Mouse (Mus musculus): ENCODE results near the gene Atp6v1g2.

The Atp6v1g2 gene

DNA sequence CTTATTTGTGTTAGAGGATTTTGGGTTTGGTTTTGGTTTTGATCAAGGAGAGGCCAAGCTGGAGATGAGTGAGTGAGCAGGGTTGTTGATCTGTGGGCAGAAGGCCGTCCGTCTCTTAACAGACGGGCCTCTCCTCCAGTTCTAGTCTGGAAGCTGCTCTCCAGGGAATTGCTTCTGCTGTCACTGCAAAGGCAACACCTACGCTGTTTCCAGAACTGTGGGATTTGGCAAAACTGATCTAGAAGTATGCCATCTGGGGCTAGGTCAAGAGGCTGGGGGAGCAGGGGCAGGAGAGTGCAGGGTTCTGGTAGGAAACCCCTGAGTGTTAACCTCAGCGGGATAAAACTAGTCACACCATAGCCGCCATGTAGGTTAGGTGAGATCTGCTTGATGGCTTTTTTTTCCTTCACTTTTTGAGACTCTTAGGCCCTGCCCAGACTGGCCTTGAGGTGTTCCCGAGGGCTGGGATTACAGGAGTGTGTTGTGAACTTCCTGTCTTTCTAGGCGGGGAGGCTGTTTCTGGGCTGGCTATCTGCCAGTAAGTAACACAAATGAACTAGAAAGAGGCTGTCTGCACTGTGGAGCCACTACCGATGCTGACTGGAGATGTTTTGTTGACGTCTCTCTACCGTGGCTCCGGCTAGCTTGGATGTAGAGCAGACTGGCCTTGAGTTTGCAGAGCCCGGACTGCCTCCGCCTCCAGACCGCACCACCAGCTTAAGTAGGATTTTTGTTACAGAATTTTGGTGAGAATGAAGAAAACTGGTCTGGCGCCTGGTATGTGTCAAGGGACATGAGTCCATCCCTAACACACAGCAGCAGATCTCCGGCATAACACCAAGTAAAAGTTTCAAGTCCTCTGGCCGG, at the start of gene Atp6v1g2:
TSS of gene Atp6v1g2 (plus strand) at position 547 of the 867 bp plus-strand sequence.
- H3K27me3 ChIP-seq (ENCODE audit: insufficient read depth, low read length): peaks cover 11% of the 10 kb centered on the region
- TF ChIP-seq NANOG (IDR thresholded peaks at IDR 0.05; ENCODE audit: borderline replicate concordance, low read length) (no peak), POU5F1 (IDR thresholded peaks at IDR 0.05; ENCODE audit: borderline replicate concordance, low read length) (no peak), CTCF (conservative IDR thresholded peaks at IDR 0.05; ENCODE audit: low read length) (no peak)
- no peaks in the 10 kb centered on the region for H3K9me3 ChIP-seq (ENCODE audit: low read length)
- peaks cover 50% of the 10 kb centered on the region for H3K36me3 ChIP-seq (ENCODE audit: insufficient read depth, low read length)
- peak within 1 kb of the TSS; percentile 85 for H3K4me3 ChIP-seq (replicated peaks; ENCODE audit: low read length)
- peaks cover 38% of the 10 kb centered on the region for H3K4me1 ChIP-seq (replicated peaks; ENCODE audit: low read depth, low read length)

DNA sequence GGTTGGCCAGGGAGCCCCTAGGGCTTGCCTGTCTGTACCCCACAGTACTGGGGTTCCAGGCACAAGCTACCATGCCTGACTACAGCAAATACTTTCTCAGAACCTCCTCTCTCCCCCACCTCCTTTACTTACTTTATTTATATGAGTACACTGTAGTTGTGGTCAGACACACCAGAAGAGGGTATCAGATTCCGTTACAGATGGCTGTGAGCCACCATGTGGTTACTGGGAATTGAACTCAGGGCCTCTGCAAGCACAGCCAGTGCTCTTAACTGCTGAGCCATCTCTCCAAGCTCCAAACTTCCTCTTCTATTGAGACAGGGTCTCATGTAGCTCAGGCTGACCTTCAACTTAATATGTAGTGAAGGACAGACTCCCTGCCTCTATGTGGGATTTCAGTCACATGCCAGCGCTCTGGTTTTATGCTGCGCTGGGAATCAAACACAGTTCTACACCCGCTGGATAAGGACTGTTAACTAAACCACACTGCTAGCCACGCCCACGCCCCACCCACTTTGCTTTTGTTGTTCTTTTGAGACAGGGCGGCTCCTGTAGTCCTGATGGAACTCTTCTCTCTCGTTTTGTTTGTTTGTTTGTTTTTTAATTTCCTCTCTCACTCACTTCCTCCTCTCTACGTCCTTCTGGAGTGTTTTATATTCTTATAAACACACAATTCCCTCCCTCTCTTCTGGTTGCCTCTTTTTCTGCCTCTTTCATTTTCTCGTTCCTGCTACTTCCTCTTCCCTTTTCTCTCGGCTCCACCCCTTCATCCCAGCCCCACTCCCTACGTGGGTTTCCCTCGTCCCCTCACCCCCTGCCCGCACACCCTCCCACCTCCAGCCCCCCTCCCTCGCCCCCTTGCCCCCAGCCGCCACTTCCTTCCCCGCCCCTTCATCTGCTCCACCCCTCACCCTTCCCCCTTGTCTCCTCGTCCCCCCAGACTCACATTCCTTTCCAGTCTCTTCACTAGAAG, 47.5 kb upstream of the Atp6v1g2 start:
- H3K27me3 ChIP-seq (ENCODE audit: insufficient read depth, low read length): peaks cover 5% of the 10 kb centered on the region; the same call in 1 of the 2 replicates
- peaks cover 71% of the 10 kb centered on the region for H3K4me1 ChIP-seq (replicated peaks; ENCODE audit: low read depth, low read length)
- H3K36me3 ChIP-seq (ENCODE audit: insufficient read depth, low read length): no peaks in the 10 kb centered on the region
- peak overlapping the region; percentile 68 for H3K4me3 ChIP-seq (replicated peaks; ENCODE audit: low read length)
- TF ChIP-seq NANOG (IDR thresholded peaks at IDR 0.05; ENCODE audit: borderline replicate concordance, low read length) (no peak), CTCF (conservative IDR thresholded peaks at IDR 0.05; ENCODE audit: low read length) (no peak), POU5F1 (IDR thresholded peaks at IDR 0.05; ENCODE audit: borderline replicate concordance, low read length) (no peak)
- no peaks in the 10 kb centered on the region for H3K9me3 ChIP-seq (ENCODE audit: low read length)

DNA sequence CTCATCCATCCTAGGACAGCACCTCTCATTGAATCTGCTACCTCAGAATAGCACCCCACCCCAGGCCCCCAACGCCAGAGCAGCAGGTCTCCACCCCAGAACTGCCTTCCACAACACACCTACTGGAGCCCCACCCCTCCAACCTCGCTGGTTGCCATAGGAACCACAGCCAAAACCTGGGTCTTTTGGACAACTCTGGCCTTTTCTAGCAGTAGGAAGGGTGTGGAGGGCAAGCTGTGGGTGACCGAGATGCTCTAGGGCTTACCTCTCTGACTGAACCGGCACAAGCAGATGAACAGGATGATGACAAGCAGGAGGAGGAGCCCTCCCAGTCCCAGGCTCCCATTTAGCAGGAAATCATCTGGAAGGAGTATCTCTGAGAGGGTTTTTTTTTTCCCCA, 46.8 kb upstream of the Atp6v1g2 start:
- no peaks in the 10 kb centered on the region for H3K9me3 ChIP-seq (ENCODE audit: low read length)
- no peak for TF ChIP-seq POU5F1 (IDR thresholded peaks at IDR 0.05; ENCODE audit: borderline replicate concordance, low read length)

DNA sequence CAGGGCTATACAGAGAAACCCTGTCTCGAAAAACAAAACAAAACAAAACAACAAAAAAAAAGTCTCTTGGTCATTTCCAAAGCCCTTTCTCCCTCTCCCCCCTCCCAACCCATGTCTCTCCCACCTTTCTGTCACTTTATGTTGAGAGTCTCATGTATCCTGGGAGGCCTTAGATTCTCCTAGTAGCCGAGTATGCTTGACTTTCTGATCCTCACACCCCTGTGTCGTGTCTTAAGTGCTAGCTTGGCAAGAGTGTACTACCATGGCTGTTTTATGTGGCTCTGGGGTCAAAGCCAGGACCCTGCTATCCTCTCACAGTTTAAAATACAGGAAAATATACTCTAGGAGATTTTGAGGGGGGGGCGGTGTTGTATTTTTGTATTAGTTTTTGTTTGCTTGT, 46.1 kb upstream of the Atp6v1g2 start:
- Histone ChIP-seq H3K36me3 (ENCODE audit: insufficient read depth, low read length) (no peaks in the 10 kb centered on the region), H3K4me1 (replicated peaks; ENCODE audit: low read depth, low read length) (peaks cover 71% of the 10 kb centered on the region), H3K27me3 (ENCODE audit: insufficient read depth, low read length) (peaks cover 5% of the 10 kb centered on the region; the same call in 1 of the 2 replicates), H3K4me3 (replicated peaks; ENCODE audit: low read length) (peak overlapping the region; percentile 46; the same call in 1 of the 2 replicates), H3K9me3 (ENCODE audit: low read length) (no peaks in the 10 kb centered on the region)
- TF ChIP-seq NANOG (IDR thresholded peaks at IDR 0.05; ENCODE audit: borderline replicate concordance, low read length): no peak
- no peak for TF ChIP-seq CTCF (conservative IDR thresholded peaks at IDR 0.05; ENCODE audit: low read length)
- no peak for TF ChIP-seq POU5F1 (IDR thresholded peaks at IDR 0.05; ENCODE audit: borderline replicate concordance, low read length)

More for the DNA sequence above, 46.8 kb upstream of the Atp6v1g2 start:
- H3K4me3 ChIP-seq (replicated peaks; ENCODE audit: low read length): peak overlapping the region; percentile 62
- peaks cover 71% of the 10 kb centered on the region for H3K4me1 ChIP-seq (replicated peaks; ENCODE audit: low read depth, low read length)
- no peaks in the 10 kb centered on the region for H3K36me3 ChIP-seq (ENCODE audit: insufficient read depth, low read length)
- H3K27me3 ChIP-seq (ENCODE audit: insufficient read depth, low read length): peaks cover 5% of the 10 kb centered on the region; the same call in 1 of the 2 replicates

DNA sequence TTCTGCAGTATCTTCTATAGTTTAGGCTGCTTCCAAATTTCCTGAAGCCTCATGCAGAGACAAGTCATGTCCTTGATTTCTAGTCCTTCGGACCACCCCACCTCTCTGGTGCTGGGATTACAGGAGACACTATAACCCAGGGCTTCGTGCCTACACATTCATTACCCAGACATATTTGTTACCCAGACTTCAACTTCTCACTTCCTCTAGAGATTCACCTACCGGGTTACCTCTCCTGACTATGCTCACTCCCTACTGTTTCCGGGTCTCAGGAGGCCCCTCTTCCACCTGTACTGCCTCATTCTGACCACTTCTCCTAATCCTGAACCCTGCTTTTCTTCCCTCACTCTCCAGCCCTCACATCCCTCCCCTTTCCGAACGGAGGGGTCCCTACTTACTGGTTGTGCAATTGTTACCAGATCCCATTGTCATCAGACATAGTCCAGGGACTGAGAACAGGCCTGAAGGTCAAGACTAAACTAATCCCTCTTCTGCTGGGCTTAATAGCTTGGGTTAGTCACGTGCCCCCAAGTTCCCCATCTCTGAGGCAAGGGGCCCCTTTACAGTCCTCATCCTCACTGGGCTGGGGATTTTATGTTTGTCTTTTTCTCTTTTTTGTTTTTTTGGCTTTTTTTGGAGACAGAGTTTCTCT, 45.4 kb upstream of the Atp6v1g2 start, which contains the start of gene Lst1:
TSS of gene Lst1 (minus strand) at position 481 of the 652 bp plus-strand sequence.
- H3K4me3 ChIP-seq (replicated peaks; ENCODE audit: low read length): peak within 1 kb of the TSS; percentile 46
- H3K36me3 ChIP-seq (ENCODE audit: insufficient read depth, low read length): no peaks in the 10 kb centered on the region
- H3K9me3 ChIP-seq (ENCODE audit: low read length): no peaks in the 10 kb centered on the region
- peaks cover 68% of the 10 kb centered on the region for H3K4me1 ChIP-seq (replicated peaks; ENCODE audit: low read depth, low read length)
- H3K27me3 ChIP-seq (ENCODE audit: insufficient read depth, low read length): peaks cover 11% of the 10 kb centered on the region
- TF ChIP-seq CTCF (conservative IDR thresholded peaks at IDR 0.05; ENCODE audit: low read length): no peak
- TF ChIP-seq NANOG (IDR thresholded peaks at IDR 0.05; ENCODE audit: borderline replicate concordance, low read length): no peak
- TF ChIP-seq POU5F1 (IDR thresholded peaks at IDR 0.05; ENCODE audit: borderline replicate concordance, low read length): no peak

DNA sequence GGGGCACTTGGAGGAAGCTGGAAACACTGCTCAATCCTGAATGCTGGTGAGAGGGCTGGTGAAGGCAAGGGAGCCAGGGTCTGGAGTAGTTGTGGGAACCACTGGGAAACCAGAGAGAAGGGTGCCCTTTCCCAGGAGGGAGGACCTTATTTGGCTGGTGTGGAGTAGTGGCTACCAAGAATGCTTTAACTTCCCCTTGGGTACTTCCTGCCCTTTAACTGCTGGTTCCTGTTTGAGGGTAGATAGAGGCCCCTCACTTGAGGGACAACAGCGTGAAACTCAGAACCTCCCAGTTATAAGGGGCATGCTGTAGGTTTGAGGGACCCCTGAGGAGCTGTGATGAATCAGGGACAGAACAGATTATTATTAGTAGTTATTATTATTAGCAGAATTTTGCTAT, 44.3 kb upstream of the Atp6v1g2 start:
- no peak overlapping the region for H3K4me3 ChIP-seq (replicated peaks; ENCODE audit: low read length)
- peaks cover 22% of the 10 kb centered on the region for H3K27me3 ChIP-seq (ENCODE audit: insufficient read depth, low read length)

DNA sequence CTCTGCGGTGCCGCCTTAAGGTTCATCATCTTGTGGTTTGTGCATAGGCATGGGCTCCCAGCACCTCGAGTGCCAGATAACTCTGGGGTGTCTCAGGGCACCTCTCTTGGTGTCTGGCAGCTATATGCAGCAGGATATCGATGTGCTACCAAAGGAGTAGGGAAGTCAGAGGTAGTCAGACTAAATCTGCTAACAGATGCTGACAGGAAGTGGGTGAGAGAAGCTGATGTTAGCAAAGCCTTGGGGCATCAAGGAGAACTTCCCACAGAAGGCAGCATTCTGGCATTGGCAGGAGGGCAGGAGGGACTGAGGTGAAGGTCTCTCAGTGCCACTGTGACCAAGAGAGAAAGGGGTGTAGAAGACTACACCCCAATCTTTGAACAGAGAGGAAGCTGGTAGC, 43.4 kb upstream of the Atp6v1g2 start:
- no peaks in the 10 kb centered on the region for H3K9me3 ChIP-seq (ENCODE audit: low read length)
- TF ChIP-seq CTCF (conservative IDR thresholded peaks at IDR 0.05; ENCODE audit: low read length) (no peak), NANOG (IDR thresholded peaks at IDR 0.05; ENCODE audit: borderline replicate concordance, low read length) (no peak), POU5F1 (IDR thresholded peaks at IDR 0.05; ENCODE audit: borderline replicate concordance, low read length) (no peak)
- H3K36me3 ChIP-seq (ENCODE audit: insufficient read depth, low read length): no peaks in the 10 kb centered on the region
- H3K4me3 ChIP-seq (replicated peaks; ENCODE audit: low read length): peak overlapping the region; percentile 11; the same call in 1 of the 2 replicates
- H3K27me3 ChIP-seq (ENCODE audit: insufficient read depth, low read length): peaks cover 31% of the 10 kb centered on the region
- H3K4me1 ChIP-seq (replicated peaks; ENCODE audit: low read depth, low read length): peaks cover 63% of the 10 kb centered on the region

More for the DNA sequence above, 44.3 kb upstream of the Atp6v1g2 start:
- peaks cover 63% of the 10 kb centered on the region for H3K4me1 ChIP-seq (replicated peaks; ENCODE audit: low read depth, low read length)
- H3K9me3 ChIP-seq (ENCODE audit: low read length): no peaks in the 10 kb centered on the region
- no peak for TF ChIP-seq POU5F1 (IDR thresholded peaks at IDR 0.05; ENCODE audit: borderline replicate concordance, low read length)
- no peak for TF ChIP-seq NANOG (IDR thresholded peaks at IDR 0.05; ENCODE audit: borderline replicate concordance, low read length)
- no peak for TF ChIP-seq CTCF (conservative IDR thresholded peaks at IDR 0.05; ENCODE audit: low read length)
- H3K36me3 ChIP-seq (ENCODE audit: insufficient read depth, low read length): no peaks in the 10 kb centered on the region
